Mouse (Mus musculus): Measurements from ENCODE around the gene Stat6.

Stat6 gene

DNA sequence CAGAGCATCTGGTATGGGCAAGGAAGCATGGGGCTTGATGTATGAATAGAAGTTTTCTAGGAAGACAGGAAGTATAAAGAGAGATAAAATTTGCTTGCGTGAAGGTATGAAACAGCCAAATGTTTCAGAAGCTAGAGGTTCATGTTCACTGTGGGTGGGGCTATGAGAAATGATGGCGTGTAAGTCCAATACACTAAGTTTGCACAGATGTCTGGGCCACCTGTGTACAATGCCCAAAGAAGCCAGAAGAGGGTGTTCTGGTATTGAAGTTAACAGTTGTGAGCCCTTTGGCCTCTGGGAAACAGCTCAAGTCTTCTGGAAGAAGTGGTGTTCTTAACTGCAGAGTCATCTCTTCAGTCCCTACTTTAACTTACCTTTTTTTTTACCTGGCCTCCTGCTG lies 27.4 kb downstream of the Stat6 start:
- no peak for DNase-seq (ENCODE audit: low read depth in 2 of 2, low spot score in 2 of 2)

DNA sequence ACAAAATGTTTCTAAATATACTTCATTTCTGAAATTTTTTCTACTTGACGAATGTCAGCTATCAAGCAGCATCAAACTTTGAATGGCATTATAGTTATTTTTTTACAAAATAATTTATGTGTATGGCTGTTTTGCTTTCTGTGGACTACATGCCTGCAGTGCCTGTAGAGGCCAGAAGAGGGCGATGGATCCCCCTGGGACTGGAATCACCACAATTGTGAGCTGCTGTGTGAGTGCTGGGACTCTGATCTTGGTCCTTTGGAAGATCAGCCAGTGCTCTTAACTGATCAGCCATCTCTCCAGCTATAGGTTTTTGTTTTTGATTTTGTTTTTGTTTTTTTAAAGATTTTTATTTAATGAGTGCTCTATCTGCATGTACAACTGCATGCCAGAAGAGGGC lies 28.5 kb downstream of the Stat6 start:
- peak; percentile 48 to 67 for DNase-seq (ENCODE audit: low read depth in 2 of 2, low spot score in 2 of 2)

DNA sequence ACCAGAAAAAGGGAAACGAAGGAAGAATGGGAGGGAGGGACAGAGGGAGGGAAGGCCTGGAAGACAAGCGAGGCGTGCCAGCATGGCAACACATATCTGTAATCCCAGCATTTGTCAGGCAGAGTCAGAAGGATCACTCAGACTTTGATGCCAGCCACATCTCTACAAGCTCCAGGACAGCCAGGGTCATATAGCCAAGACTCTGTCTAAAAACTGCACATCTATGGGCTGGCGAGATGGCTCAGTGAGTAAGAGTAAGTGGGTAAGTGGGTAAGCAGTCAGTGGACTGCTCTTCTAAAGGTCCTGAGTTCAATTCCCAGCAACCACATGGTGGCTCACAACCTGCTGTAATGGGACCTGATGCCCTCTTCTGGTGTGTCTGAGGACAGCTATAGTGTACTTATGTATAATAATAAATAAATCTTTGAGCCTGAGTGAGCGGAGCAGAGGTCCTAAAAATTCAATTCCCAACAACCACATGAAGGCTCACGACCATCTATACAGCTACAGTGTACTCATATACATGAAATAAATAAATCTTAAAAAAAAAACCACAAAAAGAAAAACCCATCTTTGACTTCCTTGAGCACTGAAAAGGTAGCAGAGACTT lies 31.4 kb downstream of the Stat6 start:
- DNase-seq (ENCODE audit: low read depth in 2 of 2, low spot score in 2 of 2), result no peak

DNA sequence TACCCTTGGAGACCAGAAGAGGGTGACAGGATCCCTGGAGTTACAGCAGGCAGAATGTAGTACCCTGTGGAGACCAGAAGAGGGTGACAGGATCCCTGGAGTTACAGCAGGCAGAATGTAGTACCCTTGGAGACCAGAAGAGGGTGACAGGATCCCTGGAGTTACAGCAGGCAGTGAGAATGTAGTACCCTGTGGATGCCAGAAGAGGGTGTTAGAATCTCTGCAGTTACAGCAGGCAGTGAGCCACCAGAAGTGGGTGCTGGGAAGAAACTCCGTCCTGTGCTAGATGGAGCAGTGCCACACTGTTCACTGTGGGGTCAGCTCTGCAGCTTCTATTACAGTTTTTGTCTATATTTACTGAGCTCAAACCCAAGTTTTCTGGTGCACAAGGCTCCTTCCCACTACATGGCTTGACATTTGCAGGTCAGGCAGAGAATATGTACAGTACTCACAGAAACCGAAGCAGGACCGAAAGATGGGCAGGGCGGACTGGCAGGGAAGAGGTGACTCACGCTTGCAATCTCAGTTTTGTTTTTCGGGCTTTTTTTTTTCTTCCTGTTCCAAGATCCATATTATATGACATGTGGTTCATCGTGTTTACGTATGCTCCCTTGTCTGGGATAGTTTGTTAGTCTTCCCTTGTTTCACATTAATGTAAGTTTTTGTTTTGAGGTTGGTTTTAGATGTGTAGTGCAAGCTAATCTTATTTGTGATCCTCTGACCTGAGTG lies 32.2 kb downstream of the Stat6 start:
- peak; percentile 79 to 82 for DNase-seq (ENCODE audit: low read depth in 2 of 2, low spot score in 2 of 2)

DNA sequence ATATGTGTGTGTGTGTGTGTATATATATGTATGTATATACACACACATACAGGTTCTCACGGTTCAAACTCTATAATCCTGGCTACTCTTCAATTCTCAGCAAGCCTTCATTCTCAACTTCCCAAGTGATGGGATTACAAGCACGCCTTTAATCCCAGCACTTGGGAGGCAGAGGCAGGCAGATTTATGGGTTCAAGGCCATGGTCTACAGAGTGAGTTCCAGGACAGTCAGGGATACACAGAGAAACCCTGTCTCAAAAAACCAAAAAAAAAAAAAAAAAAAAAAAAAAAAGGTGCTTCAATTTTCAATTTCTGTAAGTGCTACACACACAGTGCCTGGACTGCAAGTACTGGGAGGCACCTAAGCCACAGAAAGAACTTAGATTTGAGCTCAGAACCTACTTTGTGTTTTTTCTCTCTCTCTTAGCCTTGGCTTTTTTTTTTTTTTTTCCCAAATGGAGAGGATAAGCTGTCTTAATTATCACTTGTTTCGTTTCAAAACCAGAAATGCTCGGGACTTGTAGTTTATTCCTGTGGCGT lies 33.1 kb downstream of the Stat6 start:
- no peak for DNase-seq (ENCODE audit: low read depth in 2 of 2, low spot score in 2 of 2)

DNA sequence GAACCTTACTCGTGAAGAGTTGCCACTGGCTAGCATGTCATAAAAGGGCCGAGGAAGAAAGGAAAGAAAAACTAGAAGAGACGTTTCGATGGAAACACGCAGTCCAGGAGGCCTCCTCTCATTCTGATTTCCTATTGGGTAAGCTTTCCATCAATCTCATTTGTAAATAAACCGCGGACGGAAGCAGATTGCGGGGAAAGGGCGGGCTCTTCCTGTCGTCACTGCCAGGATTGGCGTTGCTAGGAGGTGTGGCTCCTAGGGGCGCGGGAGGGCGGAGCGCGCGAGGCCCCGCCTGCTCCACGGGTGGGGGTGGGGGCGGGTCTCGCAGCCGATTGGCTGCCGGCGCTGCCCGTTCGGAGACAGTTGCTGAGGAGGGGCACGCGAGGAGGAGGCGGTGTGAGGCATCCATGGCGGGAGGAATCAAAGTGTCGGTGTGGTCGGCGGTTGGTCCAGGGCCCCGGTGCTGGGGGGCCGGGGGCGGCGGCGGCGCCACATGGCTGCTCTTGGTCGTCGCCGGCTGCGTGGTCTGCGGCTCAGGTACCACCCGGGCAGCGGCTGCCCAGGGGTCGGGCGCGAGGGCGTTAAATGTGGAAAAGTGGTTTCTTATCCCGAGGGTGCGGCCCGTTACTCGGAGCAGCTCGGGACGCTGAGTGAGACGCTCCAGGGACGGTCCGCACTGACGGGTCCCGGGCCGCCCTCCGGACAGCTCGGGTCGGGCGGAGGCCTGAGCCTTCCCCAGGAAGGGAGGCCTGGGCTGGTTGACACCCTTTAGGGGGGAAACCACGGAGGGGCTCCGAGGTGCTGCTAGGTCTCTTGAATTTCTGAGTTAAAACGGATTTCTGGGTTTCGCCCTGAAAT lies 34.1 kb downstream of the Stat6 start:
- DNase-seq (ENCODE audit: low read depth in 2 of 2, low spot score in 2 of 2), result peak; percentile 83 to 86

DNA sequence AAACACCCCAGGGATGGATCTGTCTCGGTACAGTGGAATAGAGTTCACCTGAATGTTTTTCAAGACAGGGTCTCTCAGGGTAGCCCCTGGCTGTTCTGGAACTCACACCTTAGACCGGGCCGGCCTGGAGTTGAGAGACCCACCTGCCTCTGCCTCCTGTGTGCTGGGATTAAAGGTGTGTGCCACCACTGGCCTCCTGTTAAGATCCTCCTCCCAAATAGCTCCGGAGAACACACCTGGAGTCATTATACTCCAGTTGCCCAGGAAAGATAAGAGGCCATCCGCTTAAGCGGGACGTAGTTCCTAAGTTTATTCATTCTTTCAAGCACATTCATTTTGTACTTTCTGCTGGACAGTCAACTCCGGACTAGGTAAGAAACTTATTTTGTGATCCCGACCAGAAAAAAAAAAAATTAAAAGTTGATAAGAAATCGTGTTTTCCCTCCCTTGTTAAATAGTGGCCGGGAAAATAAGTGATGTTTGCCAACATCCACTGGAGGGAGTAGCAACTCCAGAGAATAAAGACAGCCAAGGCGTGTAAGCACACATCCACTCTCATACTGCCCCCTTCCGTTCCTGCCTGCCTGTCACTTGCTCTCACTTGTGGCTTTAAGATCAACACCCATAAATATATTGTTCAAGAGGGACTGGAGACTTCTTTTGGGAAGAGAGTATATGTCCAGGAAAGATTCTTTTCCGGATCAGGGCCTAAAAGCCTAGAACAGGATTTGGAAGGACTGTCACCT lies 35.0 kb downstream of the Stat6 start:
- peak; percentile 57 to 75 for DNase-seq (ENCODE audit: low read depth in 2 of 2, low spot score in 2 of 2)

DNA sequence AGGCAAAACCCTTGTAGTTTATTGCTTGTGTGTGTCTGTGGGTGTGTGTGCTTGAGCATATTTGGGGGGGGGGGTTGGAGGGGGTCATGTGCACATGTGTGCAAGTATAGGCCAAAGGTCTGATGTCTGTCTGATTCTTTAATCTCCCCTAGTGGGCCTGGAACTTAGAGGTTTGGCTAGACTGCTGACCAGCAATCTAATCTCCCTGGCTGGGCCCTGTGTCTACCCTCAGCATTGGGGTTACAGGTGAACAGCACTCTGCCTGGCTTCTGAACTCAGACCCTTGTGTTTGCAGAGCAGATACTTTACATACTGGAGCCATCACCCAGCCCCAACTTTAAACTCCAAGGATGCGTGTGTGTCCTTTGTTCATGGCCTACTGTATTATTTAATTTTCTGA lies 36.4 kb downstream of the Stat6 start:
- DNase-seq (ENCODE audit: low read depth in 2 of 2, low spot score in 2 of 2), result no peak

DNA sequence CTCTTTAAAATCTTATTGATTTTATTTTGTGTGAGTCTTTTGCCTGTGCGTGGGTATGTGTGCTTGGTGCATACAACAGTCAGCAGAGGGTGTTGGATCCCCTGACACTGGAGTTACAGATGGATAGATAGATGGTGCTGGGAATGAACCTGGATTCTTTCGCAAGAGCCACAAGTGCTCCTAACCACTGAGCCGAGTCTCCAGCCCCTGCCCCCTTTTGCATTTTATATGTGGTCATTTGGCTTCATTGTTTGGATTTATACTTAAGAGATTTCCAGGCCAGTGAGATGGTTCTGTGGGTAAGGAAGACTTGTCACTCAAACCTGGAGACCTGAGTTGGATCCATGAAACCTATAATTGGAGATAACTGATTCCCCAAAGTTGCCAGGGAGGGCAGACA lies 37.1 kb downstream of the Stat6 start:
- no peak for DNase-seq (ENCODE audit: low read depth in 2 of 2, low spot score in 2 of 2)

DNA sequence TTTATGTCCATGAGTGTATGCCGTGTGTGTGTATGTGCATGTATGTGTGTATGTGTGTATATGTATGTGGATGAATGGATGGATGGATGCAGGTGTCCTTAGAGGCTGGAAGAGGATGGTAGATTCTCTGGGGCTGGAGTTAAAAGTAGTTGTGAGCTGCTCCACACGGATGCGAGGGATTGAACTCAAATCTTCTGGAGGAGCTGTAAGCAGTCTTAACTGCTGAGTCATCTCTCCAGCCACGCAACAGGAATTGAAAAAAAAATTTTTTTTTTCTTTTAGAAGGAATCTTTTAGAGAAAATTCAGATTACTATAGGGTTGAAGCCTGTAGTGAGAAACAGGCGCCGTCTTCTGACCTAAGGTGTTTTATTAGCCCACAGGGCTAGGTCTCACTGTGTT lies 40.1 kb downstream of the Stat6 start:
- DNase-seq (ENCODE audit: low read depth in 2 of 2, low spot score in 2 of 2), result no peak

DNA sequence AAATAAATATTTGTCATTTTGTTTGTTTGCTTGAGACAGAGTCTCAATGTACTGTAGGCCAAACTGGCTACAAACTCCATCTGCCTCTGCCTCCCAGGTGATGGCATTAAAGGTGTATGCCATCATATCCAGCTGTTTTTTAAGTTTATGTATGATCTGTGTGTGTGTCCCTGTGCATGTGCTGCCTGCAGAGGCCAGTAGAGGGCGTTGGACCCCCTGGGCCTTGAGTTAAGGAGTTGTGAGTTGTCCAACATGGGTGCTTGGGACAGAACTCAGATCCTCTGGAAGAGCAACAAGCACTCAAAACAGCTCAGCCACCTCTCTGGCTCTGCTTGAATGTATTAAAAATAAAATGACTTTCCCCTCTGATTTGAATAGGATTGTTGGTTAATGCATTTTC lies 48.3 kb downstream of the Stat6 start:
- no peak for DNase-seq (ENCODE audit: low read depth in 2 of 2, low spot score in 2 of 2)

DNA sequence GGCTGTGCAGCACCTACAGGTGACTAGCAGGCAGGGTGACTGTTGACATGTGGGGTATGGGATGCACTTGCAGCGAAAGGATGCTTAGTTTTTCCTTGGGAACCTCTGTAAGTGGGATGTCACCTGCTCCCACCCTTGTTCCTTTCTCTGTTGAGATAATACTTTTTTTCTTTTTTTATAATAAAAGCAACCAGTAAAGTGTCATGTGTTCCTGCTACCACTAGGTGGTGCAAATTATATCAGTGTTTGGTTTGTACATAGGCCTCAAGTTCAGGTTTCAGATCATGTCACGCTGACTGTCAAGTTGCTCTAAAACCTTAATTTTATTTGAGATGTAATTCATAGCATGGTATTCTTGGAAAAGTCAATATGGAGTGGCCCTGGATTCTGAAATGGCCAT lies 51.9 kb downstream of the Stat6 start:
- DNase-seq (ENCODE audit: low read depth in 2 of 2, low spot score in 2 of 2), result peak in 1 of 2 experiments; percentile 9

DNA sequence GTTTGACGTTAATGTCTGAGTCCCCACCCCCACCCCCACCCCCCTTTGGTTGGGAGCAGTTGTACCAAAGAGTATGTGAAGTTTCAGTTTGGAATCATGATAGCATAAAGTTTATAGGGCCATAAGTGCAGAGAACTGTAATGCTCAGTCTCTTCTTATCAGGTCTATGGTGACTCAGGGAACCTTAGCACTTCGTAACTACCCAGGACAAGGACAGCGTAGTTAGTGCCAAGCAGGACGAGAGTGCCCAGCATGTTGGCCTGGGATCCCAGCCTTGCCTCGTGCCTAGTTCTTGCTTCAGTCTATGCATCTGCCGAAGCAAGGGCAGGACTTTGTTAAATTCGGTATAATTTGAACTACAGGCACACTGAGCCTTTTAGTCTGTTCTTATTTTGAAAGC lies 53.0 kb downstream of the Stat6 start:
- no peak for DNase-seq (ENCODE audit: low read depth in 2 of 2, low spot score in 2 of 2)

DNA sequence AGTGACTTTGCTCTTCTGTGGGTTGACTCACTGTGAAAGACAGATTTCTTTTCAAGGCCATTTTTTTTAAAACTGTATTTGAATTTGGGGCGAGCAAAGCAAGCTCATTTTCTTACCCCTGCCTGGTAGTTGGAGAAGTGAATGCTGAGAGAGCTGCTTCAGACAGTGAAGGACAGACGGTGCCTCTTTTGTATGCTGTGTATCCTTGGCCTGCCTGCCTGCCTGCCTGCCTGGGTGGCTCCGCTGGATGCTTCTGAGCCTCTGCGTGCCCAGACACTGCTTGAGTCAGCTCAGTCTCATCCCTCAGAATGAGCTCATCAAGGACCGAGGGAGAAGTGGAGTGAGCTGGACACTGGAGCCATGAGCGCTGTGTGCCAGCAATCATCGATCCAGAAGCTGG lies 56.2 kb downstream of the Stat6 start:
- no peak for DNase-seq (ENCODE audit: low read depth in 2 of 2, low spot score in 2 of 2)

DNA sequence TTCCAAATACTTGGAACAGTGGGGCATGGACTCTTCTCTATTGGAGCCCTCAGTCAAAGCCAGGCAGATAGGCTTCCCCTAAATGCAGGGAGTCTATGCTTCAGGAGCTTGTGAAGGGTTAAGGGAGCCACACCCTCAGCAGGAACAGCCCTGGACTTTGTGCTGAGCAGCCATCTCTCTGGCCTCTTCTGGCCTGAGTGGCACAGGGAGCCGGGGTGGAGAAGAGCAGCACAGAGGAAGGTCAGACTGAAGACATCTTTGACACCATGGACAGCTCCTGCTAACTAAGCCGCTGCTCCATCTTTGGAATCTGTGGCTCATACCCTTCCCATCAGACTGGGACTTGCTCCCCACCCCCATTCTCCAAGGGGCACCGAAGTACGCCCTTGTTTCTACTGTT lies 60.5 kb downstream of the Stat6 start:
- no peak for DNase-seq (ENCODE audit: low read depth in 2 of 2, low spot score in 2 of 2)

DNA sequence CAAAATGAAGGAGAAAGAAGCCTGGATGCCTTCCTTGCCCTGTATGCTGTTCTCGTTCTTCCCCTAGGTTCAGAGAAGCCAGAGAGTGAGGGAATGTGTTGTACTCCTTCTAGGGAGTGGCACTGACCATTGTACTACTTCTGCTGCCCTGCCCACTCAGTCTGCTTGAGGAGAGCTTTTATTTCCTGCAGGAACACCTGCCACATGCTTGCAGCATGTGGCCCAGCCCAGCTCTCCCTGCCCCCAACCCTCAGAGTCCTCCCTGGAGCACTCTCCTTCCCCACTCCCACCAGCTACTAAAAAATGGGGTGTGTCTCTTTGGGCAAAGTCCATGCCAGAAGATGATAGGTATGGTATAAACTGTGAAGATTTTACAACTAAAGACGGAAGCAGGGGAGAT lies 61.5 kb downstream of the Stat6 start:
- DNase-seq (ENCODE audit: low read depth in 2 of 2, low spot score in 2 of 2), result no peak

DNA sequence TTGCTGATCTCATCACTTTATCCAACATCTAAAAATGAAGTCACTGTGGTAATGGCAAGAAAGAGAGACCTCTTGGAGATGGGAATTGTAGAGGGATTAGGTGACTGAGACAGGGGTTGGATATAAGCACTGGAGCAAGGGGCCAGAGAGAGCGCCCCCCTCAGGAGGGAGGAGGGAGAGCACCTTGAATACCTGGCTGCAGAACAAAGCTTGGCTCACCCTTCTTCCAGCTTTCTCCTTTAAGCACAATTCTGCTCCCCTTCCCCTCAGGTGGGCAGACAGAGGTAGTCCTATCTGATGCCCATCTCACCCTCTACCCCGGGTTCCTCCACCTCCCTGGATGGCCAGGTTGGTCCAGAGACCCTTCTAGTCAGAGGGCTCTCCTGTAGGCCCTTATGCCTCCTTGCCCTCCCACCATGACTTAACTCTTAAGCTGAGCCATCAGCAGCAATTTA lies 62.0 kb downstream of the Stat6 start, which contains the start of gene Myo1a:
Gene Myo1a (plus strand): TSS at position 405 of the 455 bp plus-strand sequence.
- DNase-seq (ENCODE audit: low read depth in 2 of 2, low spot score in 2 of 2), result no peak

DNA sequence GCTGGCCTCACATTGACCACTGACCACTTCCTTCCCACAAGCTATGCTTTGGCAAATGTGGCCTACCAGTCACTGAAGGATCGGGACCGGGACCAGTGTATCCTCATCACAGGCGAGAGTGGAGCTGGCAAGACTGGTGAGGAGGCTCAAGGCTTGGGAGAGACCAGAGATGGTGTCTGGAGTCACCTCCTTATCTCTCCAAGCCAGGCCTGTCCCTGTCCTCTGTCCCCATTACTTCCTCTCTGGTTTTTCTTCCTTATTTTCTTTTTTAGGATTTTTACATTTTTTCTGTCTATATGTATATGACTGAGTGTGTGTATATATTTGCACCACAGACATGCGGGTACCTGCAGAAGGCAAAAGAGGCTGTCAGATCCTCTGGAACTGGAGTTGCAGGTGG lies 63.0 kb downstream of the Stat6 start:
- DNase-seq (ENCODE audit: low read depth in 2 of 2, low spot score in 2 of 2), result no peak

DNA sequence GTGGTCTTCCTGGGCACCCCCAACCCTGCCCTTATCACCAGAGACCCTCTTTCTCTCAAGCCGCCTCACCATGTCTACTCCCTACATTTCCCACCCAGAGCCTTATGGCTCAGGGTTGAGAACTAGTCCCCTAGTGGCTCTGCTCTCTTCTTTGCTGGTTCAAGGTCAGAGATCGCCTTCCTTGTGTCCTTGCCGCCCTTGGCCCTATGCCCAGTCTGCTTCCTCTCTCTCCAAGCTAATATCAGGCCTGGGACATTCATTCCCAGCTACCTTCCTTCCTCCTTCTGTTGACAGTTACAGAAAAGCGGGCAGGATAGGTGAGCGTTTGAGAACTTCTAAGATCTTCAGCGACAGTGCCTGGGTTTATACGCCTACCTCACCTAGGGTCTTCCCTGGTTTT lies 64.9 kb downstream of the Stat6 start:
- no peak for DNase-seq (ENCODE audit: low read depth in 2 of 2, low spot score in 2 of 2)

DNA sequence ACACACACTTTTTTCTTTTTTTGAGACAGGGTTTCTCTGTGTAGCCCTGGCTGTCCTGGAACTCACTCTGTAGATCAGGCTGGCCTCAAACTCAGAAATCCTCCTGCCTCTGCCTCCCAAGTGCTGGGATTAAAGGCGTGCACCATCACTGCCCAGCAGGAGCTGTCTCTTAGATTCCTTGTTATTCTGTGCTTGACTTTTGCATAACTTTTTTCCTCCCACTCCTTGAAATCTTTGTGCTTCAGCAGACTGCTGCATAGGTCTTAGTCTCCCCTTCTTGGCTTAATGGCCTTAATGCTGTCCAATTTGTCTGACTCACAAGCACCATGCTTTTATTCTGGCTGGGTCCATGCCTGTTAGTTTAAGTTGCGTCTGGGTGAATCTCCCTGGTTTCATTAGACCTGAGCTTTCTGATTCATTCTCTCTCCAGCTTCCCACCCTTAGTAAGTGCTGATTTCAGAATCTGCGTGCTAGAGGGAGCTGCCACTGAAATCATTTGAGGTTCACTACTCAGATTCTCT lies 66.1 kb downstream of the Stat6 start:
- no peak for DNase-seq (ENCODE audit: low read depth in 2 of 2, low spot score in 2 of 2)

DNA sequence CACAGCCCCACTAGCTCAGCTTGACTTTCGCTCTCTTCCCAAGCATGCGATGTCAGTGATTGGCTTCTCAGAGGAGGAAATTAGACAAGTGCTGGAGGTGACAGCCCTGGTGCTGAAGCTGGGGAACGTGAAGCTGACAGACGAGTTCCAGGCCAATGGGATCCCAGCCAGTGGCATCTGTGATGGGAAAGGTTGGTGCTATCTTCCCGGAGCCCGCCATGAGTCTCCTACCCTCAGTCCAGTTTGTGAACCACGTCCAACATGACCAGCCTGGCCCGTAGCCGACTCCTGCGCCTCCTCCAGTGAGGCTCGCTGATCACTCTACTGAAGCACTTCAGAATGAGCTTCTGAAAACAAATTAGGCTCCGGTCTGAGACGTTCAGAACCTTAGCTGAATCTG lies 67.5 kb downstream of the Stat6 start:
- DNase-seq (ENCODE audit: low read depth in 2 of 2, low spot score in 2 of 2), result no peak
